Mouse (Mus musculus): ENCODE results near the gene Ybx3.
A peak's percentile ranks its signal among the peaks of the same experiment; 100 is the strongest.

Ybx3 gene

GRCm38 (mm10) chr6:131383713-131384330 lies 4.5 kb downstream of the Ybx3 start:
- no peak for DNase-seq

GRCm38 (mm10) chr6:131382984-131383337 lies 5.3 kb downstream of the Ybx3 start:
- no peak for DNase-seq

GRCm38 (mm10) chr6:131382232-131382983 lies 5.9 kb downstream of the Ybx3 start:
- peak; percentile 34 for DNase-seq

- DNase-seq, result no peak
Observed at GRCm38 (mm10) chr6:131378858-131379428, 9.3 kb downstream of the Ybx3 start.

GRCm38 (mm10) chr6:131377378-131377777 lies 10.9 kb downstream of the Ybx3 start:
- DNase-seq, result no peak

GRCm38 (mm10) chr6:131374594-131375340 lies 13.5 kb downstream of the Ybx3 start:
- DNase-seq, result no peak

GRCm38 (mm10) chr6:131373160-131373559 lies 15.1 kb downstream of the Ybx3 start:
- no peak for DNase-seq

- no peak for DNase-seq
Observed at GRCm38 (mm10) chr6:131370767-131371166, 17.5 kb downstream of the Ybx3 start.

GRCm38 (mm10) chr6:131369866-131370616 lies 18.2 kb downstream of the Ybx3 start:
- DNase-seq, result no peak

- DNase-seq, result peak; percentile 44
Observed at GRCm38 (mm10) chr6:131367101-131367500, 21.2 kb downstream of the Ybx3 start.

- no peak for DNase-seq
Observed at GRCm38 (mm10) chr6:131364353-131364752, 23.9 kb downstream of the Ybx3 start.

- DNase-seq, result no peak
Observed at GRCm38 (mm10) chr6:131362987-131363765, 25.1 kb downstream of the Ybx3 start.

GRCm38 (mm10) chr6:131360693-131361092 lies 27.6 kb downstream of the Ybx3 start:
- no peak for DNase-seq

- DNase-seq, result no peak
Observed at GRCm38 (mm10) chr6:131359543-131359942, 28.7 kb downstream of the Ybx3 start.

GRCm38 (mm10) chr6:131354913-131355312 lies 33.4 kb downstream of the Ybx3 start:
- no peak for DNase-seq

GRCm38 (mm10) chr6:131353352-131353919 lies 34.8 kb downstream of the Ybx3 start, which contains the start of gene Styk1:
Gene Styk1, minus strand, starts transcription at chr6:131353597.
- peak; percentile 84 for DNase-seq

GRCm38 (mm10) chr6:131347026-131347425 lies 41.2 kb downstream of the Ybx3 start:
- DNase-seq, result no peak

- no peak for DNase-seq
Observed at GRCm38 (mm10) chr6:131344346-131344745, 43.9 kb downstream of the Ybx3 start.

GRCm38 (mm10) chr6:131340082-131340481 lies 48.2 kb downstream of the Ybx3 start:
- no peak for DNase-seq

GRCm38 (mm10) chr6:131339309-131339708 lies 49.0 kb downstream of the Ybx3 start:
- DNase-seq, result no peak

- DNase-seq, result no peak
Observed at GRCm38 (mm10) chr6:131338787-131339186, 49.5 kb downstream of the Ybx3 start.

All from right cerebral cortex, adult 18-20 months (tissue).